Mouse (Mus musculus) lung, postnatal 0 days (tissue): ENCODE results near the gene Dcn.

Experiments used
- CTCF ChIP-seq: IDR thresholded peaks from 2 replicates; pipeline ENCODE4 v1.5.1; 2016; ENCODE audit warnings: antibody characterized with exemption, mild to moderate bottlenecking
- EP300 ChIP-seq: IDR thresholded peaks from 2 replicates; pipeline ENCODE4 v1.6.1; 2016; ENCODE audit warnings: antibody characterized with exemption, mild to moderate bottlenecking, control low read depth

GRCm38 (mm10) chr10:97538202-97538601 lies 58.8 kb downstream of the Dcn start:
- no peak for TF ChIP-seq CTCF
- TF ChIP-seq EP300 = no peak
